Mouse (Mus musculus): Measurements from ENCODE around the gene Lhx2.

- no peak for TF ChIP-seq CTCF (IDR thresholded peaks at IDR 0.05; ENCODE audit: extremely low read depth, insufficient read length, insufficient replicate concordance, low read depth, low read length)
- no peak for TF ChIP-seq POLR2A (IDR thresholded peaks at IDR 0.05; ENCODE audit: low read depth, low read length)
Observed at GRCm38 (mm10) chr2:38412599-38413177, 73.6 kb downstream of the Lhx2 start.

Data from small intestine, adult 2 months (tissue).